Mouse (Mus musculus) cerebellum, adult 2 months (tissue): Measurements from ENCODE around the gene Synpo2.

Experiments
- CTCF ChIP-seq: fragments of 200-500 bp; IDR thresholded peaks from 2 replicates; pipeline ENCODE4 v1.5.1; 2011; ENCODE audit warnings: low read depth, mild to moderate bottlenecking, control low read depth, low read length, moderate library complexity, borderline replicate concordance; ENCODE audit not compliant: insufficient read depth
- POLR2A ChIP-seq: fragments of 200-500 bp; IDR thresholded peaks from 2 replicates; pipeline ENCODE4 v1.6.1; 2011; ENCODE audit warnings: low read length, control low read depth, borderline replicate concordance; ENCODE audit not compliant: insufficient read depth

DNA sequence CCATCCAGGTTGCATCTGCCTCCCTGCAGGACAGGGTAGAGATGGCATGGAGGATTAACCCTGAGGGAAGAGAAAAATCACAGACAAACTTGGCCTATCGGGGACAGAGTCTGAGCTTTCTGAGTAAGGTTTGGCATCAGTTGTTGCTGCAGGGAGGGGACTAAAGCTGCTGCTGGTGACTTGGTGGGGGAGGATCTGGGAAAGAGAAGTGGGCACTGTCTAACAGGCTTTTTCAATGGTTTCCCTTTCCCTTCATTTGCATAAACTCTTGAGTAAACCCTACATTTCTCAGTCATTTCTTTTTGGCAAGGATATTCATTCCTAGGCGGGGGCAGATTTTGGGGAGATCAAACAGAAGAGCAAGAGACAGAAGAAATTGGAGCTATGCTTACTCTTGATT is 174.0 kb downstream of the Synpo2 start:
- no peak for TF ChIP-seq POLR2A
- no peak for TF ChIP-seq CTCF
